Mouse (Mus musculus): Measurements from ENCODE around the gene Lag3.

The Lag3 gene

GRCm38 (mm10) chr6:124911533-124912218 is at the start of gene Lag3:
Lag3 (minus strand) TSS chr6:124911705.
- in situ Hi-C loops (cut with MboI, MseI), result no loop called here

DNA sequence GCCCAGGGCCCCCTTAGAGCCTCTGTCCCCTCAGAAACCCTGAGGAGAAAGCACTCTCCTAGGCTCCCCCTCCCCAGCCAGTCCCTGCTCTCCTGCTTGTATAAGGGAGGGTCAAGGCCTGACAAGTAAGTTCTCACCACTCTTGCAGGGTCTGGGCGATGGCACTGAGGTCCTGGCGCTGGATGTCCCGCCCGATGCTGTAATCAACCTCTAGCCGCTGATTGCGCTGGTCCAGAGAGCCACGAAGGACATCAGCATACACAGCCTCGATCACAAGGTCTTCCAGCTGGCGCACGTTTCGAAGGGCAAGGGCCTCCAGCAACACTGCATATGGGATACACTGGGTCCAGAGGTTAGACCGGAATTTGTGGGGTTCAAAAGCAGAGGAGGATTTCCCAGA is 49.5 kb upstream of the Lag3 start:
- in situ Hi-C loops (cut with MboI, MseI), result no loop called here

DNA sequence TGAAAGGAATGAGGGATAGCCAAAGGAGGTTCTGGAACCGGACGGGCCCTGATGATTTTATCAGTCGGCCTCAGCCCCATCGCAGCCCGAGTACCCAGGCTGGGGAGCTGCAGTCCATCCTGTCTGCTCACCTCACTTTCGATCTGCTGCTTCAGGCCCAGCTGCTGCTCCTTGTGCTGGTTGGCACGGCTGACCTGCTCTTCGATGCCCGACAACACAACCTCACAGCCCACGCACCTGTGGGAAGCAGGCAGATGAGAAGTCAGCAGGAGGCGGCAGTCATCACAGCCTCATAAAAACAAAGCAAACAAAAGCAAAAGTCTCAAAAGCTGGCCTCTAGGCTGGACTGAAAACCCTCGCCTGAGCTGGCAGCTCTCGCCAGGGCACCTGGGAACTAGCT is 48.5 kb upstream of the Lag3 start:
- in situ Hi-C loops (cut with MboI, MseI), result no loop called here

DNA sequence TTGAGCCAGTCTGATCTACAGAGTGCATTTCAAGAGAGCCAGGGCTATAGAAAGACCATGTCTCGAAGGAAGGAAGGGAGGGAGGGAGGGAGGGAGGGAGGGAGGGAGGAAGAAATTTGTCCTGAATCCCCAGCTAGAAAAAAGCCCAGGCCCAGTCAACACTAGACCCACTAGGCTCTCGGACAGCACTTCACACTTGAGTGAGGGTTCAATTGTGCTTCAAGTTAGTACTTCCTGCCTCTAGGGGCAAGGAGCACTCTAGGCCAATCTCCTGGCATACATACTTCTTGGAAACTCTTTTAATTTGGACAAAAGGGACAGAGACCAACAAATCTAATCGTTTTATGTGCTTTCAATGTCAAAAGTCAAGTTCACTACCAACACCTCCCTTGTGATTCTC is 46.6 kb upstream of the Lag3 start:
- in situ Hi-C loops (cut with MboI, MseI), result no loop called here

DNA sequence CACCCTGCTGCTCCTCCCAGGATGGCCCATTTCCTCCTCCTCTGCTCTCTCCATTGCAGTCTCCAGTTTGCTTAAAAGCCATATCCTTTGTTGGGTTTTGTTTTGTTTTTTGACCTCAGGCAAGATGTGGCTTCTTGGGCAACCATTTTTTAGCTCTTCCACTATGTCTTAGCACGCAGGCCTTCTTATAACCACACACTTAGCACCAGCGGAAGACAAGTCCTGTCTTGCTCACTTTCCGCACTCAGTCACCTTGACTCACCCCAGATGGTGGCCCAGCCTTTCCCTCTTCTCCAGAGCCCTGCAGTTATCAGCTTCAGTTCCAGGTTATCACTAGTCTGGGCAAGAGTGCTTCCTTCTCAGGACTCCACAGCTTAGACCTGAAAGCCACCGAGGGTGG is 43.7 kb upstream of the Lag3 start:
- in situ Hi-C loops (cut with MboI, MseI), result no loop called here

- in situ Hi-C loops (cut with MboI, MseI), result no loop called here
Observed at GRCm38 (mm10) chr6:124953991-124954715, 42.6 kb upstream of the Lag3 start.

DNA sequence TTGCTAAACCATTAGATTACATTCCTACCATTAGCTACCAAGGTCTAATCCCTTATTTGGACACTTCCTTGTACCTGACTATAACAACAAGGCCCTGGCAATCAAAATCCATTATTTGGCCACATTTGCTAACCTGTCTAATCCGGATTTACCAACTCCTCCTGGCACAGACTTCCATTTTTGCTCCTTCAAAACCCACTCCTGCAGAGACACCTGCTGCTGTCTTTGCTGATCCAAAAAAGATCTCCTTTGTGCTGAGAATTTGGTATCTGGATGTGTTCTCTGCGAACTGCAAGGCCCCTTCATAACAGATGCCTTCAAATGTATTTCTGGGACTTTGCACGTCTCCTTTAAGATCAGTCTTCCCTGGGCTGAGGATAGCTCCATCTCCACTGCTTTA is 32.0 kb upstream of the Lag3 start:
- in situ Hi-C loops (cut with MboI, MseI), result no loop called here

- in situ Hi-C loops (cut with MboI, MseI), result no loop called here
Observed at GRCm38 (mm10) chr6:124941679-124942078, 30.2 kb upstream of the Lag3 start.

DNA sequence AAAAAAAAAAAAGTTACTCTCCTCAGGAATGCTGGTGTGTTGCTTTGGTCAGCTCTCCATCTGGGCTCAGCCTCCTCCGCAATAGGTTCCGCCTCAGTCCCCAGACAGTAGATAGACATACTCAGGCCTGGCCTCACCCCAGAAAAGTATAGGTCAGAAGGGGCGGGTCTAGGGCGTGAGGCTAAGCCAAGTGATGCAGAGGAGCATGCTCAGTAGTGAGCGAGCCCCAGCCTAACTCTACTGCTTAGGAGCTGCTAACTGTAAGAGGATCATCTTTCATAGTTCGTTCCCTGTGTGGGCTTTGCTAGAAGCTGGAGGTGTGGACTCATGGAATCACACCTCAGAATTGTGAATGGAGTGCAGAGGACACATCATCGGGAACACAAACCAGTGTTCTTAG is 27.0 kb upstream of the Lag3 start:
- in situ Hi-C loops (cut with MboI, MseI), result loop anchor here (5.0 to 10.0 kb wide), 2 partner anchors 54 to 74 kb away; partner anchors contain the start of gene Gpr162

DNA sequence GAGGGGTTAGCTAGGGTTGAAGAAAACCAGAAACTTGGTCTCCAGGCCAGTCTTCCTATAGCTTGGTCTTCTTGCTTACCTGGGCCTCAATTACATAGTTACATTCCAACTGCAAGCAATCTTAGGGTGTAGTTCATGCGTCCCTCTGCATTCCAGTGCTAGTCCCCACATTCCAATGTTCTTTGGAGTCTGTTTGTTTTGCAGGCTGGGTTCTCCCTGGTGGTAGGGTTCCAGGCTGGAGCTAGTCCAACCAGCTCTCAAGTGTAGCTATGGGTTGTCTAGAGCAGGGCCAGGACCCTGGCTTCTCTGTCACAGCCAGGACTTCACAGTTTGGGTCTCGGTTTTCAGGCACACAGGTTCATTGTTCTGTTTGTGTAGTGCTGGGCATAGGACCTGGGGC is 26.0 kb upstream of the Lag3 start:
- in situ Hi-C loops (cut with MboI, MseI), result loop anchor here (5.0 to 10.0 kb wide), 2 partner anchors 55 to 73 kb away; partner anchors contain the start of gene Gpr162

DNA sequence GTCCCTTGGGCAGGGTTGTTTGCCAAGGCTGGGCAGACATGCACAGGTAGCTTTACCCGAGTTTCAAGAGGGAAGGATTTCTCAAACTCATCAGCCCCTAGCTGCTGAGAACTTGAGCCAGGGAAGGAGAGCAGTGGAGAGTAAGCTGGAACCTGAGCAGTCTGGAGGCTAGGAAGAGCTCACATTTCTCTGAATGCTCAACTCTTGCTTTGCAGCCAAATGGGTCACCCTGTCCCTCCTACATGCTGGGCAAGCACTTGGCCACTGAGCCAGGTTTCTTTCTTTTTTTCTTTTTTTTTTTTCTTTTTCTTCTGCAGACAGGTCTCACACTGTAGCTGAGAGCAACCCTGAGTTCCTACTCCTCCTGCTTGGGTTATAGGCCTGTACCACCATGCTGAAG is 25.2 kb upstream of the Lag3 start:
- in situ Hi-C loops (cut with MboI, MseI), result loop anchor here (5.0 to 10.0 kb wide), 2 partner anchors 56 to 72 kb away; partner anchors contain the start of gene Gpr162

GRCm38 (mm10) chr6:124934670-124935069 is 23.2 kb upstream of the Lag3 start:
- in situ Hi-C loops (cut with MboI, MseI), result loop anchor here (5.0 to 10.0 kb wide), 3 partner anchors 33 to 70 kb away; partner anchors contain the start of genes Cops7a and Gpr162

DNA sequence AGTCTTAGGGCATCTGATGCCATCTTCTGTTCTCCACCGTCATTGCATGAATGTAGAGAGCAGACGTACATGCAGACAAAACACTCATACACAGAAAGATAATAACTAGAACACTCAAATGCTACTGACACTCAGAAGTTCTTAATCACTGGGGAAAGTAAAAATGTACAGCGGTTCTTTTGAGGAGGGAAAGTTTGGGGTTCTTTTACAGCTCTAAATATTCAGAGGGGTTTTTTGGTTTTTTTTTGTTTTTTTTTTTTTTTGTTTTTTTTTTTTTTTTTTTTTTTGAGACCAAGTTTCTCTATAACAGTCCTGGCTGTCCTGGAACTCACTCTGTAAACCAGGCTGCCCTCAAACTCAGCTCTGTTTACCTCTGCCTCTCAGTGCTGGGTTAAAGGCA is 21.6 kb upstream of the Lag3 start:
- in situ Hi-C loops (cut with MboI, MseI), result loop anchor here (5.0 to 10.0 kb wide), 2 partner anchors 34 to 68 kb away; partner anchors contain the start of genes Cops7a and Gpr162

GRCm38 (mm10) chr6:124932314-124932695 is 20.8 kb upstream of the Lag3 start:
- in situ Hi-C loops (cut with MboI, MseI), result loop anchor here (5.0 to 10.0 kb wide), 2 partner anchors 35 to 68 kb away; partner anchors contain the start of genes Cops7a and Gpr162

- in situ Hi-C loops (cut with MboI, MseI), result loop anchor here (5.0 to 10.0 kb wide), 2 partner anchors 36 to 67 kb away; partner anchors contain the start of genes Cops7a and Gpr162
Observed at GRCm38 (mm10) chr6:124931525-124932313, 20.2 kb upstream of the Lag3 start.

GRCm38 (mm10) chr6:124930754-124931524 is 19.4 kb upstream of the Lag3 start, which contains the start of gene Mlf2:
Mlf2 (plus strand) TSS chr6:124931386.
- in situ Hi-C loops (cut with MboI, MseI), result loop anchor here (5.0 to 10.0 kb wide), 2 partner anchors 36 to 66 kb away; partner anchors contain the start of genes Cops7a and Gpr162

- in situ Hi-C loops (cut with MboI, MseI), result loop anchor here (5.0 to 10.0 kb wide), 2 partner anchors 37 to 65 kb away; partner anchors contain the start of genes Cops7a and Gpr162
Observed at GRCm38 (mm10) chr6:124930231-124930630, 18.7 kb upstream of the Lag3 start.

DNA sequence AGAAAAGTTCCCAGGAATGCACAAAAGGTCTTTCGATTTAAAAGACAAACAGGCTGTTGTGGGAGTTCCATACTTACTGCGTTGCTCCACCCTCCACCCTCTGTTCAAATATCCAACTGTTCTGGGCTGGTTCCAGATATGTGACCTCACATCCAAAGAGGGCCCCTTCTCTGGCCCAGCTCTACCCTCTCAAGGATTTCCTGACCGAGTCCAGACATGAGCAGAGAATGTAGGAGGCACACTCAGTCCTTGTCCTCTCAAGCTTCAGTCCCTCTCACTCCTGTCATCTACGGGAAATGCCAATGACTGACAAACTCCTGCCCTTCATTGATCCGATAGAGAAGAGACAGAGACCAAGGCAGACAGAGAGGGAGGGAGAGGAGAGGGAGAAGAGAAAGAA is 14.4 kb upstream of the Lag3 start:
- in situ Hi-C loops (cut with MboI, MseI), result no loop called here

DNA sequence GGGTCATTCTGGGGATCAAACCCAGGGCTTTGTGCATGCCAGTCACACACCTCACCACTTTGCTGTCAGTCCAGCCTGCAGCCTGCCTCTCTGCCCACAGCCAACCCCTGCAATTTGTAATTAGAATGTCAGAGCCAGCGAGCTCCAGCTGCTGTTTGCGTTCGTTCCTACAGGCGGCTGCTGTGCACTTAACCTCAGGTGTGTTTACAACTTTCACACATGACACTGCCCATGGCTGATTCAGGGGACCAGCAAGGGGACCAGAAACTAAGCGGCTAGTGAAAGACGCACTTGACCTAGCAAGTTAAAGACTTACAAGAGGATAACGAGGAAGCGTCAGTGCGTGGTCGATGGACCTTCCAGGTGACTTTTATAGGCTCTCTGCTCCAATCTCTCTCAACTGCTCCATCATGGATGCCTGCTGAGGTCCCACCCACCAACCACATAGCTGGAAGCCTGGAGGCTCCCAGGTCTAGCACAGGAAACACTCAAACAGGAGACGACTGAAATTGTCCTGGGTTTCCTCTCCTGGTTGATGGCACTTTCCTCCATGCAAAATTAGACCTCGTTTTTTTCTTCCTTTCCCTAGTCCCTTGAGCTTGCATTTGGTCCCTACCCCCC is 13.8 kb upstream of the Lag3 start:
- in situ Hi-C loops (cut with MboI, MseI), result no loop called here

- in situ Hi-C loops (cut with MboI, MseI), result no loop called here
Observed at GRCm38 (mm10) chr6:124921539-124921938, 10.0 kb upstream of the Lag3 start.

All from T-helper 1 cell (primary cell).